Mouse (Mus musculus) cerebellum, adult 2 months (tissue): ENCODE measurements around the gene Usp19.

Source experiments
- CTCF ChIP-seq: fragments of 200-500 bp; IDR thresholded peaks from 2 replicates; pipeline ENCODE4 v1.5.1; 2011; ENCODE audit warnings: low read depth, mild to moderate bottlenecking, control low read depth, low read length, moderate library complexity, borderline replicate concordance; ENCODE audit not compliant: insufficient read depth
- POLR2A ChIP-seq: fragments of 200-500 bp; IDR thresholded peaks from 2 replicates; pipeline ENCODE4 v1.6.1; 2011; ENCODE audit warnings: low read length, control low read depth, borderline replicate concordance; ENCODE audit not compliant: insufficient read depth

GRCm38 (mm10) chr9:108480813-108481519 lies 9.4 kb upstream of the Usp19 start:
- TF ChIP-seq POLR2A (no peak), CTCF (no peak)
